ENCODE assay signal across 25 mouse cellular contexts in the genomic region with DNA sequence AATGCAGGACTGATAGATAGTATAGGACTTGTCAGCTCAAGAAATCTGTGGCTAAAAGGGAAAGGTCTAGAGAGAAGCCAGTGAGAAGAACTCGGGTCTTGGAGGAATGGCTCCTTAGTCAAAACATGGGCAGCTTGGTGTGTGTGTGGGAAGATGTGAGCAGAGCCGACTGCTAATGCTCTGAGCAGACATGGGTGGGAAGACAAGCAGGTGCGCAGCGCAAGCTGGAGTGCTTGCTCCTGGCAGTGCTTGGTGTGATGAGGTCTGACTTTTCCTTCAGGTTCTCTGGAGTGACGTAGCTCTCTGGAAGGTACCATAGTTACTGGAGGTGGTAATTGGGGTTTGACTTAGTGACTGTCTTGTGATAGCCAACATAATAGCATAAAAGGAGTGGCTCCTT. TPM values are rescaled to one million over a fixed set of nuclear protein-coding genes. Genes with fewer than 3 reads are reported as not detected.
DNase-seq lines count a peak whose midpoint lies in the region; ATAC-seq lines count a peak whose summit lies in the region.
"Had no signal": no experiment of that assay in that cellular context is flagged by ENCODE, and none has a peak within 500 bp of the region (broad histone marks: within the 10 kb centered on the region; RNA-seq: fewer than 3 reads in every experiment).

No protein-coding gene starts in this region.

- no peak overlapping the region for H3K9ac ChIP-seq in limb, embryonic 15.5 days
- H3K9ac ChIP-seq: embryonic facial prominence, embryonic 13.5 days; forebrain, embryonic 12.5 days; heart, embryonic 15.5 days; hindbrain, embryonic 13.5 days had no signal

- H3K4me3 ChIP-seq in limb, embryonic 15.5 days, result no peak overlapping the region
- H3K4me3 ChIP-seq: embryonic facial prominence, embryonic 13.5 days; forebrain, embryonic 12.5 days; heart, adult 2 months; heart, embryonic 15.5 days; hindbrain, embryonic 13.5 days had no signal

- peaks cover 49% of the 10 kb centered on the region for H3K4me1 ChIP-seq in limb, embryonic 15.5 days

- intact Hi-C loops in left cerebral cortex, postnatal 25 days (cut with DNase I), result no loop called here
- intact Hi-C loops in left cerebral cortex, postnatal 10 days (cut with DNase I), result no loop called here

- H3K36me3 ChIP-seq in limb, embryonic 15.5 days, result no peaks in the 10 kb centered on the region
- H3K36me3 ChIP-seq: forebrain, embryonic 12.5 days; heart, embryonic 15.5 days; hindbrain, embryonic 13.5 days had no signal

- H3K9me3 ChIP-seq in limb, embryonic 15.5 days, result no peaks in the 10 kb centered on the region
- H3K9me3 ChIP-seq: embryonic facial prominence, embryonic 13.5 days; forebrain, embryonic 12.5 days; G1E; heart, embryonic 15.5 days; hindbrain, embryonic 13.5 days had no signal

- H3K4me2 ChIP-seq in limb, embryonic 15.5 days, result no peak overlapping the region
- H3K4me2 ChIP-seq: embryonic facial prominence, embryonic 13.5 days; forebrain, embryonic 12.5 days; heart, embryonic 11.5 days; heart, embryonic 15.5 days; hindbrain, embryonic 13.5 days had no signal

- peak; percentile 81 for ATAC-seq in frontal cortex, adult (ENCODE audit: low TSS enrichment)
- no peak for ATAC-seq in limb, embryonic 15.5 days (ENCODE audit: insufficient number of reproducible peaks, low FRiP score, low TSS enrichment, low read depth)
- ATAC-seq: CD4-positive, CD25-positive, alpha-beta regulatory T cell, adult 4 months; forebrain, embryonic 16.5 days; hindbrain, postnatal 0 days had no signal

- peak overlapping the region; percentile 88 for H3K27ac ChIP-seq in limb, embryonic 15.5 days
- H3K27ac ChIP-seq: forebrain, embryonic 12.5 days; heart, adult 2 months; heart, embryonic 15.5 days; hindbrain, embryonic 13.5 days; hindbrain, postnatal 0 days had no signal

- 90% methylated on average over 5 of the region's 5 CpGs for WGBS in limb, embryonic 15.5 days

- no peaks in the 10 kb centered on the region for H3K27me3 ChIP-seq in limb, embryonic 15.5 days
- H3K27me3 ChIP-seq: embryonic facial prominence, embryonic 13.5 days; forebrain, embryonic 12.5 days; heart, embryonic 15.5 days; hindbrain, embryonic 13.5 days had no signal

- no peak for DNase-seq in frontal cortex, postnatal 10 days (ENCODE audit: low spot score in 2 of 2)
- peak; percentile 41 to 51 for DNase-seq in left cerebral cortex, postnatal 25 days (ENCODE audit: low spot score in 2 of 2)
- DNase-seq in left cerebral cortex, postnatal 10 days (ENCODE audit: extremely low spot score in 1 of 2, low spot score in 2 of 2), result no peak
- DNase-seq in brain, adult 2 months (ENCODE audit: low read depth, low spot score), result peak; percentile 61
- no peak for DNase-seq in cerebellum, adult 9-11 months
- DNase-seq: adrenal gland, adult 8-10 months; adrenal gland, postnatal 36 days; B cell, adult 2 months; cerebellum, adult 11-12 months; cerebellum, adult 9-10 months; cerebellum, postnatal 36 days; gastrocnemius, postnatal 14 days; heart, adult 2 months; heart, postnatal 14 days had no signal

RNA-seq across cellular contexts. Expression of a gene that starts 56.6 kb away (rescaled TPM):
- total RNA-seq in left cerebral cortex, postnatal 25 days (2021), result 10 to 100 TPM; 32.7 to 42.0 TPM
- total RNA-seq in left cerebral cortex, postnatal 10 days (2021), result 10 to 100 TPM; 34.8 to 36.1 TPM
- 114 and 119 TPM in 2 replicates for polyA plus RNA-seq in limb, embryonic 15.5 days (2015; fragmentation: Nextera tagmentation; extraction: Ambion mirVana)

Comparison
In these comparisons a context has a peak if more than half of its experiments do, and no peak if none do; other contexts are left out.
1. DNase-seq: peak in left cerebral cortex, postnatal 25 days (2 of 2) and brain, adult 2 months (single experiment); none in frontal cortex, postnatal 10 days (0 of 2), left cerebral cortex, postnatal 10 days (0 of 2) and cerebellum, adult 9-11 months (single experiment).